Mouse (Mus musculus): ENCODE results near the gene Adam1b. TPM values are rescaled to one million over a fixed set of nuclear protein-coding genes. Genes with fewer than 3 reads are reported as not detected.

Adam1b gene
- polyA plus RNA-seq, 1 experiment from 2014 or later = 0.14 TPM

DNA sequence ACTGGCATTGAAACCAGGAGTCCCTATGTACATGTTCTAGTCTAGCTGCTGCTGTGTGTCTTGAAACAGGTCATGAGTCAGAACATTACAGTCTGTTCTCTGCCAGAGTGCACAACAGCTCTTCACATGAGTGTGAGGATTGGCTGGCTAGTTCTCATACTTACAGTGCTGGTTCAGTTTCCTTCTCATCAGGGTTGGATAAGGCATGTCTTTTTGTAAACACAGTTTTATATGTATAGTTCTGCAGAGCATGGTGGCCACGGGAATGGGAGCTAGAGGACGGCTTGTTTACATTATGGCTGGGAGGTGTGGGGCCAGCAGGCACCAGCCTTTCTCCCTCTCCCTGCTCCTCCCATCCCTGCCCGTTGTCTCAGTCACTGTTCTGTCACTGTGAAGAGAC is 33.7 kb downstream of the Adam1b start:
- peak; percentile 88 for ATAC-seq (ENCODE audit: low read depth)
- Histone ChIP-seq H3K27ac (ENCODE audit: low read length) (peak overlapping the region; percentile 54), H3K4me1 (replicated peaks; ENCODE audit: control insufficient read depth, insufficient read depth, low read length) (peaks cover 10% of the 10 kb centered on the region; the same call in 1 of the 2 replicates), H3K4me3 (ENCODE audit: low read length) (no peak overlapping the region), H3K9me3 (ENCODE audit: control insufficient read depth, low read length) (no peaks in the 10 kb centered on the region), H3K27me3 (ENCODE audit: control insufficient read depth, insufficient read depth, low read depth, low read length) (no peaks in the 10 kb centered on the region), H3K4me2 (ENCODE audit: low read depth, low read length) (no peak overlapping the region), H3K36me3 (ENCODE audit: control insufficient read depth, insufficient read depth, low read length) (no peaks in the 10 kb centered on the region), H3K9ac (ENCODE audit: low read length) (no peak overlapping the region)
- 3% methylated on average over 3 of the region's 3 CpGs for WGBS

GRCm38 (mm10) chr5:121463601-121464250 is 39.5 kb downstream of the Adam1b start:
- ATAC-seq (ENCODE audit: low read depth) = no peak
- peak overlapping the region; percentile 9; the same call in 1 of the 2 replicates for H3K9ac ChIP-seq (ENCODE audit: low read length)
- H3K27ac ChIP-seq (ENCODE audit: low read length) = peak overlapping the region; percentile 0; the same call in 1 of the 2 replicates
- H3K9me3 ChIP-seq (ENCODE audit: control insufficient read depth, low read length) = no peaks in the 10 kb centered on the region; the same call in 1 of the 2 replicates
- H3K4me1 ChIP-seq (replicated peaks; ENCODE audit: control insufficient read depth, insufficient read depth, low read length) = 0 out of 2 replicates have a peak, but pooled peaks cover 2% of the 10 kb centered on the region
- 42% methylated on average over 5 of the region's 5 CpGs for WGBS
- H3K4me2 ChIP-seq (ENCODE audit: low read depth, low read length) = no peak overlapping the region
- no peak overlapping the region for H3K4me3 ChIP-seq (ENCODE audit: low read length)
- no peaks in the 10 kb centered on the region for H3K36me3 ChIP-seq (ENCODE audit: control insufficient read depth, insufficient read depth, low read length)
- H3K27me3 ChIP-seq (ENCODE audit: control insufficient read depth, insufficient read depth, low read depth, low read length) = no peaks in the 10 kb centered on the region

DNA sequence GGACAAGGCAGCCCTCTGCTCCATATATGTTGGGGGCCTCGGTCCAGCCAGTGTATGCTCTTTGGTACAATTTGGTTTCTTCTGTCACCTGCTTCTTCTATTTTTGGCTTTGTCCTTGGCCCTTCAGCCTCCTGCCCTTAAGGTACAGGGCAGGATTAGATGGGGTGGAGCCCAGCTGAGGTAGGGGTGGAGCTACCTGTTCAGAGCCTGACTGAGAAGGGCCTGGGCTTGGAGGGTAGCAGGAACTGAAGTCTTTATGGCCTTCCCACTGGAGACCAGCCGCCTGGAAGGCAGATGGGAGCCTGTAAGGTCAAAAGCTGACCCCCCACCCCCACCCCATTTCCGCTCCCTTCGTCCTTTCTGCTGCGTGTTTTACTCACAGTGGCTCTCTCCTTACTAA is 40.3 kb downstream of the Adam1b start:
- Histone ChIP-seq H3K27me3 (ENCODE audit: control insufficient read depth, insufficient read depth, low read depth, low read length) (no peaks in the 10 kb centered on the region), H3K27ac (ENCODE audit: low read length) (no peak overlapping the region), H3K4me1 (replicated peaks; ENCODE audit: control insufficient read depth, insufficient read depth, low read length) (0 out of 2 replicates have a peak, but pooled peaks cover 2% of the 10 kb centered on the region), H3K36me3 (ENCODE audit: control insufficient read depth, insufficient read depth, low read length) (no peaks in the 10 kb centered on the region), H3K4me3 (ENCODE audit: low read length) (no peak overlapping the region), H3K9me3 (ENCODE audit: control insufficient read depth, low read length) (no peaks in the 10 kb centered on the region; the same call in 1 of the 2 replicates), H3K9ac (ENCODE audit: low read length) (no peak overlapping the region), H3K4me2 (ENCODE audit: low read depth, low read length) (peak overlapping the region; percentile 21; the same call in 1 of the 2 replicates)
- WGBS = 50% methylated on average over 5 of the region's 5 CpGs
- ATAC-seq (ENCODE audit: low read depth) = peak; percentile 60; the same call in 1 of the 2 replicates

GRCm38 (mm10) chr5:121462171-121462502 is 41.1 kb downstream of the Adam1b start:
- no peak overlapping the region for H3K4me3 ChIP-seq (ENCODE audit: low read length)
- H3K9ac ChIP-seq (ENCODE audit: low read length) = no peak overlapping the region
- H3K27ac ChIP-seq (ENCODE audit: low read length) = no peak overlapping the region
- no peaks in the 10 kb centered on the region; the same call in 1 of the 2 replicates for H3K9me3 ChIP-seq (ENCODE audit: control insufficient read depth, low read length)
- no peaks in the 10 kb centered on the region for H3K36me3 ChIP-seq (ENCODE audit: control insufficient read depth, insufficient read depth, low read length)
- no peak overlapping the region for H3K4me2 ChIP-seq (ENCODE audit: low read depth, low read length)
- 0 out of 2 replicates have a peak, but pooled peaks cover 2% of the 10 kb centered on the region for H3K4me1 ChIP-seq (replicated peaks; ENCODE audit: control insufficient read depth, insufficient read depth, low read length)
- H3K27me3 ChIP-seq (ENCODE audit: control insufficient read depth, insufficient read depth, low read depth, low read length) = no peaks in the 10 kb centered on the region
- WGBS = 17% methylated on average over 1 of the region's 1 CpGs
- ATAC-seq (ENCODE audit: low read depth) = no peak

GRCm38 (mm10) chr5:121461339-121462170 is 41.7 kb downstream of the Adam1b start:
- H3K4me1 ChIP-seq (replicated peaks; ENCODE audit: control insufficient read depth, insufficient read depth, low read length) = 0 out of 2 replicates have a peak, but pooled peaks cover 2% of the 10 kb centered on the region
- WGBS = 39% methylated on average over 4 of the region's 4 CpGs
- no peak overlapping the region for H3K4me2 ChIP-seq (ENCODE audit: low read depth, low read length)
- H3K27ac ChIP-seq (ENCODE audit: low read length) = no peak overlapping the region
- H3K9ac ChIP-seq (ENCODE audit: low read length) = no peak overlapping the region
- no peak for ATAC-seq (ENCODE audit: low read depth)
- H3K27me3 ChIP-seq (ENCODE audit: control insufficient read depth, insufficient read depth, low read depth, low read length) = no peaks in the 10 kb centered on the region
- no peaks in the 10 kb centered on the region for H3K36me3 ChIP-seq (ENCODE audit: control insufficient read depth, insufficient read depth, low read length)
- H3K4me3 ChIP-seq (ENCODE audit: low read length) = no peak overlapping the region
- H3K9me3 ChIP-seq (ENCODE audit: control insufficient read depth, low read length) = no peaks in the 10 kb centered on the region; the same call in 1 of the 2 replicates

DNA sequence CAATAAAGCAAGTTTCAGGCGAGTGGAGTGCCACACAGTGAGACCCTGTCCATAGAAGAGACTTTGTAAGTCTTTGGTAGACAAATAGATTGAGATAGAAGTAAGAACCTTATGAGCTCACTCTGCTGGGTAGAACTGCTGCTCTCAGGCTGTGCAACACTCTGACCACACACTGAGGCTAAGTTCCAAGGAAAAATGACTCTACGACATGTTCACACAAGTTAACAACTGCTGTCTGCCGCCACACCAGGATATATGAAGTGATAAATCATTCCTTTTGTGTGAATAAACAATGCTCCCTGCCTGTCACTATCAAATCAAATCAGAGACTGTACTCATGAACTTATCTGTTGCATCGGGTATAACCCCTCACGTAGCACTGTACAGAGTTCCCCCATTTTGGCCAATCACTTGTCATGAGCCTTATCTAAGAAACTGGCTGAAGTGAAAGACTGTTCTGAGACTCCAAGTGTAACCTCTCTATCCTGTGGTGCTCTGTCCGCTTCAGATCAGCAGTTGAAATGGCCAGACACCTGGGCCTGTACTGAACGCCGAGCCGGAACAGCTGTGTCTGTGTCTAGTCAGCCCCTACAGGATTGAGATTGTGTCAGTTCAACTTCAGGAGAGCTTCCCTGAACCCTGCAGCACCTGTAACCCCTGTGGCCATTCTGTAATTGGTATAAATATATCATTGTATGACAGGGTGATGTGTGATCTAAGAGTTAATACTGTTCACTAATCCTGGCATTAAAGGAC is 47.5 kb downstream of the Adam1b start:
- H3K36me3 ChIP-seq (ENCODE audit: control insufficient read depth, insufficient read depth, low read length) = no peaks in the 10 kb centered on the region
- H3K9me3 ChIP-seq (ENCODE audit: control insufficient read depth, low read length) = no peaks in the 10 kb centered on the region; the same call in 1 of the 2 replicates
- no peak overlapping the region for H3K4me2 ChIP-seq (ENCODE audit: low read depth, low read length)
- no peak overlapping the region for H3K9ac ChIP-seq (ENCODE audit: low read length)
- H3K27me3 ChIP-seq (ENCODE audit: control insufficient read depth, insufficient read depth, low read depth, low read length) = no peaks in the 10 kb centered on the region
- H3K4me1 ChIP-seq (replicated peaks; ENCODE audit: control insufficient read depth, insufficient read depth, low read length) = peaks cover 23% of the 10 kb centered on the region
- no peak overlapping the region for H3K4me3 ChIP-seq (ENCODE audit: low read length)
- WGBS = 50% methylated on average over 9 of the region's 9 CpGs
- H3K27ac ChIP-seq (ENCODE audit: low read length) = no peak overlapping the region
- no peak for ATAC-seq (ENCODE audit: low read depth)

DNA sequence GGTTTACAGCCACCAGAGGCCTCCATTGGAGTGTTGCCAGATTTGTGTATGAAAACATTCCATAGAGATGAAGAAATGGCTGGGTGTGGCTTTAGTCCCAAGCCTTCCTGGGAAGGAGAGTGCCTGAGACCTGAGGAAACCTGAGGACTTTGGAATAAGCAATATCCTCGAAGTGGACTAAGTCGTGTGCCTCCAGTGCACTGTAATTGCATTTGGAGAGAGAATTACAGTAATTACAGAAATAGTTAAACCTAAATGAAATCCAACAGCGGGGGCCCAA is 48.8 kb downstream of the Adam1b start:
- no peaks in the 10 kb centered on the region for H3K27me3 ChIP-seq (ENCODE audit: control insufficient read depth, insufficient read depth, low read depth, low read length)
- no peak overlapping the region; the same call in 1 of the 2 replicates for H3K27ac ChIP-seq (ENCODE audit: low read length)
- H3K9ac ChIP-seq (ENCODE audit: low read length) = no peak overlapping the region
- WGBS = 66% methylated on average over 3 of the region's 3 CpGs
- peaks cover 23% of the 10 kb centered on the region for H3K4me1 ChIP-seq (replicated peaks; ENCODE audit: control insufficient read depth, insufficient read depth, low read length)
- no peak overlapping the region for H3K4me2 ChIP-seq (ENCODE audit: low read depth, low read length)
- no peaks in the 10 kb centered on the region for H3K36me3 ChIP-seq (ENCODE audit: control insufficient read depth, insufficient read depth, low read length)
- no peak overlapping the region for H3K4me3 ChIP-seq (ENCODE audit: low read length)
- no peak for ATAC-seq (ENCODE audit: low read depth)
- no peaks in the 10 kb centered on the region for H3K9me3 ChIP-seq (ENCODE audit: control insufficient read depth, low read length)

DNA sequence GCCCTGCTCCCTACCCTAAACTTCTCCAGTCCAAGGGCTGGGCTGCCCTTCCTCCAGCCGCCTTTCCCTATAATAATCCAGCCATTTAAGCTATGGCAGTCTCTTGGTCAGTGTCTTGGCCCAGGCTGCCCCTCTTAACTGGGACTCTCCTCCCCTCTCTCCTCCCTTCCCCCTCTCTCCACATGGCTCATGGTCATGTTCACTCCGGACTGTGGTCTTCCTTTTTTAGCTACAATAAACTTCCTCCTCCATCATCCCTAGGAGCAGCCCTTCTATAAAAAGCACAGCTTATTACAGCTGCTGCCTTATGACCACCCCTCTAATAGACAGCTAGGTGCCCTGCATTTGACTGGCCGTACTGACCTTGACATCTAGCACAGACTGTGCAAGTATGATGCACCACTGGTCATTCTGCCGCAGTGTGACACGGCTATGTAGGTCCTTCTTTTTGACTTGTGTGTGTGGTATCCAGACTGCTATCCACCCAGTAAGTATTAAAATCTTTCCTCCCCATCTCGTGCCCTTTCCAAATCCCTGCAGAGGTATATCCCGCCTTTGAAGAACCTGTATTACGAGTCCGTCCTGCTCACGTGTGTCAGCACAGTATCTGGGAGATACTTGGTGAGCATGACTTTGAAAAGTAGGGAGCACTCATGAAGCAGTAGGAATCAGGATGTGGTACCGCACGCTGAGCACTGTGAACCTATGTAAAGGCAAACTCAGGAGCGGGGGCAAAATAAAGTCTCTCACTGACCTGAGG is 49.3 kb downstream of the Adam1b start:
- no peak for ATAC-seq (ENCODE audit: low read depth)
- Histone ChIP-seq H3K27me3 (ENCODE audit: control insufficient read depth, insufficient read depth, low read depth, low read length) (no peaks in the 10 kb centered on the region), H3K4me3 (ENCODE audit: low read length) (no peak overlapping the region), H3K4me2 (ENCODE audit: low read depth, low read length) (0 out of 2 replicates have a peak overlapping the region, but pooled peaks have one; percentile 15), H3K4me1 (replicated peaks; ENCODE audit: control insufficient read depth, insufficient read depth, low read length) (peaks cover 23% of the 10 kb centered on the region), H3K36me3 (ENCODE audit: control insufficient read depth, insufficient read depth, low read length) (no peaks in the 10 kb centered on the region; the same call in 1 of the 2 replicates), H3K27ac (ENCODE audit: low read length) (peak overlapping the region; percentile 98), H3K9me3 (ENCODE audit: control insufficient read depth, low read length) (no peaks in the 10 kb centered on the region), H3K9ac (ENCODE audit: low read length) (no peak overlapping the region; the same call in 1 of the 2 replicates)
- WGBS = 65% methylated on average over 13 of the region's 13 CpGs
